Mouse (Mus musculus): ENCODE data around the gene Nav2.

- TF ChIP-seq POLR2AphosphoS2 (IDR thresholded peaks at IDR 0.05; ENCODE audit: insufficient read length, low read depth), result no peak
- no peak for TF ChIP-seq REST (IDR thresholded peaks at IDR 0.05; ENCODE audit: insufficient read depth, insufficient read length)
- no peak for TF ChIP-seq USF1 (IDR thresholded peaks at IDR 0.05; ENCODE audit: low read depth)
- TF ChIP-seq POLR2A (IDR thresholded peaks at IDR 0.05; ENCODE audit: insufficient read length, low read depth), result no peak
Observed at GRCm38 (mm10) chr7:49330181-49330580, 421.7 kb downstream of the Nav2 start.
